In genomic region chr17:21566220-21566619, GRCm38 (mm10) we compare ENCODE assay signal across 8 mouse cellular contexts. TPM values are rescaled to one million over a fixed set of nuclear protein-coding genes. Genes with fewer than 3 reads are reported as not detected.
A peak's percentile ranks its signal among the peaks of the same experiment; 100 is the strongest.
DNase-seq lines count a peak whose midpoint lies in the region; ATAC-seq lines count a peak whose summit lies in the region.

No protein-coding gene starts in this region.

- H3K4me3 ChIP-seq in forebrain, embryonic 13.5 days = peak overlapping the region; percentile 72
- peak overlapping the region; percentile 82 for H3K4me3 ChIP-seq in hindbrain, embryonic 14.5 days (replicated peaks; ENCODE audit: low read length)

- WGBS in forebrain, embryonic 13.5 days = 11% methylated on average over 5 of the region's 5 CpGs
- 8% methylated on average over 5 of the region's 5 CpGs for WGBS in hindbrain, embryonic 14.5 days

- peak overlapping the region; percentile 88 for H3K27ac ChIP-seq in forebrain, embryonic 13.5 days
- peak overlapping the region; percentile 92 for H3K27ac ChIP-seq in hindbrain, embryonic 14.5 days

- intact Hi-C loops in gastrocnemius, postnatal 36 days (cut with DNase I) = no loop called here

- H3K4me1 ChIP-seq in forebrain, embryonic 13.5 days = peaks cover 14% of the 10 kb centered on the region
- peaks cover 15% of the 10 kb centered on the region for H3K4me1 ChIP-seq in hindbrain, embryonic 14.5 days (replicated peaks; ENCODE audit: control insufficient read depth, insufficient read depth, low read length)

- ATAC-seq in forebrain, embryonic 13.5 days = peak; percentile 85
- peak; percentile 77 for ATAC-seq in hindbrain, embryonic 14.5 days (ENCODE audit: low FRiP score)

- peaks cover 4% of the 10 kb centered on the region; the same call in 1 of the 2 replicates for H3K36me3 ChIP-seq in forebrain, embryonic 13.5 days (ENCODE audit: poor library complexity, severe bottlenecking)
- peaks cover 5% of the 10 kb centered on the region for H3K36me3 ChIP-seq in hindbrain, embryonic 14.5 days (replicated peaks; ENCODE audit: control insufficient read depth, insufficient read depth)

- no peaks in the 10 kb centered on the region for H3K27me3 ChIP-seq in forebrain, embryonic 13.5 days
- no peaks in the 10 kb centered on the region for H3K27me3 ChIP-seq in hindbrain, embryonic 14.5 days (ENCODE audit: control insufficient read depth, insufficient read depth, low read length)

- peak overlapping the region; percentile 77 for H3K9ac ChIP-seq in forebrain, embryonic 13.5 days
- H3K9ac ChIP-seq in hindbrain, embryonic 14.5 days = peak overlapping the region; percentile 81

- H3K9me3 ChIP-seq in forebrain, embryonic 13.5 days (replicated peaks) = no peaks in the 10 kb centered on the region
- H3K9me3 ChIP-seq in hindbrain, embryonic 14.5 days (ENCODE audit: control insufficient read depth, low read length) = no peaks in the 10 kb centered on the region

- peak; percentile 51 for DNase-seq in gastrocnemius, adult 18-20 months (ENCODE audit: low spot score)
- no peak for DNase-seq in gastrocnemius, postnatal 36 days
- DNase-seq in c-Kit-positive CD71-positive TER-119-positive erythroid progenitor cells, embryonic 14.5 days (ENCODE audit: low spot score) = peak; percentile 72
- peak; percentile 81 for DNase-seq in hindbrain, embryonic 14.5 days (ENCODE audit: low spot score)
- DNase-seq in left cerebral cortex, adult 11 months (ENCODE audit: low spot score) = peak; percentile 63
- DNase-seq in lung, postnatal 36 days = peak; percentile 83
- peak; percentile 49 to 73 for DNase-seq in right cerebral cortex, postnatal 36 days (ENCODE audit: low spot score in 2 of 2)

- H3K4me2 ChIP-seq in forebrain, embryonic 13.5 days = peak overlapping the region; percentile 70
- H3K4me2 ChIP-seq in hindbrain, embryonic 14.5 days (replicated peaks) = peak overlapping the region; percentile 62

RNA-seq across cellular contexts. Expression of gene Zfp948, which starts 0.6 kb away (rescaled TPM):
- 1 to 10 TPM; 2.3 to 3.2 TPM for total RNA-seq in gastrocnemius, adult 18-20 months (2021)
- total RNA-seq in gastrocnemius, postnatal 36 days (2021) = 1 to 10 TPM; 1.6 to 2.1 TPM
- 14.3 and 15.6 TPM in 2 replicates for polyA plus RNA-seq in forebrain, embryonic 13.5 days (2015; fragmentation: Nextera tagmentation; extraction: Ambion mirVana)
- 21.9 and 22.2 TPM in 2 replicates for polyA plus RNA-seq in hindbrain, embryonic 14.5 days (2014; fragmentation: Nextera tagmentation; extraction: Ambion mirVana)

RNA-seq across cellular contexts. Expression of gene Zfp52, which starts 30.9 kb away (rescaled TPM):
- 1 to 10 TPM; 6.4 to 8.7 TPM for total RNA-seq in gastrocnemius, adult 18-20 months (2021)
- total RNA-seq in gastrocnemius, postnatal 36 days (2021) = 1 to 10 TPM; 4.0 to 5.5 TPM
- polyA plus RNA-seq in forebrain, embryonic 13.5 days (2015; fragmentation: Nextera tagmentation; extraction: Ambion mirVana) = 1.6 and 1.7 TPM in 2 replicates
- polyA plus RNA-seq in hindbrain, embryonic 14.5 days (2014; fragmentation: Nextera tagmentation; extraction: Ambion mirVana) = 1.8 and 1.9 TPM in 2 replicates

Comparison
In these comparisons a context has a peak if more than half of its experiments do, and no peak if none do; other contexts are left out.
1. DNase-seq: peak in gastrocnemius, adult 18-20 months (single experiment), c-Kit-positive CD71-positive TER-119-positive erythroid progenitor cells, embryonic 14.5 days (single experiment), hindbrain, embryonic 14.5 days (single experiment), left cerebral cortex, adult 11 months (single experiment), lung, postnatal 36 days (single experiment) and right cerebral cortex, postnatal 36 days (2 of 2); none in gastrocnemius, postnatal 36 days (0 of 2).